Mouse (Mus musculus) embryonic facial prominence, embryonic 10.5 days (tissue): ENCODE results near the gene Il16. TPM values are rescaled to one million over a fixed set of nuclear protein-coding genes. Genes with fewer than 3 reads are reported as not detected.

ENCODE experiments used
- DNase-seq: peaks from one replicate; pipeline ENCODE4 v3.0.0-alpha.2; 2017; ENCODE audit warnings: low spot score
- H3K27ac ChIP-seq: fragments of 300-500 bp; sonication (generic); replicated peaks from 2 replicates; pipeline ENCODE4 v1.5.1; 2016; ENCODE audit warnings: mild to moderate bottlenecking
- H3K27me3 ChIP-seq: fragments of 300-500 bp; sonication (generic); replicated peaks from 2 replicates; pipeline ENCODE4 v1.6.1; 2016; ENCODE audit warnings: low read depth, mild to moderate bottlenecking; ENCODE audit not compliant: poor library complexity, severe bottlenecking
- H3K36me3 ChIP-seq: fragments of 300-500 bp; sonication (generic); replicated peaks from 2 replicates; pipeline ENCODE4 v1.6.1; 2016; ENCODE audit warnings: mild to moderate bottlenecking, moderate library complexity
- H3K4me1 ChIP-seq: fragments of 300-500 bp; sonication (generic); 2 replicates; pipeline ENCODE4 v1.6.1; 2016
- H3K4me3 ChIP-seq: fragments of 300-500 bp; sonication (generic); 2 replicates; pipeline ENCODE4 v1.5.1; 2016; ENCODE audit warnings: mild to moderate bottlenecking, moderate library complexity
- H3K9me3 ChIP-seq: fragments of 300-500 bp; sonication (generic); 2 replicates; pipeline ENCODE4 v1.6.1; 2016; ENCODE audit warnings: mild to moderate bottlenecking
- WGBS: fragments of 180-500 bp; shearing (Covaris S2); methylation state at CpG from one replicate; pipeline ENCODE4 v1.1.7; 2016; 5-methylcytosine and 5-hydroxymethylcytosine counted together
- polyA plus RNA-seq: library from polyadenylated mRNA; unstranded; fragments of >200 nt; fragmentation: Nextera tagmentation; extraction: Ambion mirVana; gene quantifications from 2 replicates; pipeline ENCODE4 v1.2.1, GENCODE M21; 2016

Gene Il16
- polyA plus RNA-seq, 1 experiment from 2014 or later, result 1.9 TPM

- H3K36me3 ChIP-seq, result no peaks in the 10 kb centered on the region
- H3K4me1 ChIP-seq, result peaks cover 29% of the 10 kb centered on the region
- H3K27me3 ChIP-seq, result no peaks in the 10 kb centered on the region
- no peak overlapping the region for H3K27ac ChIP-seq
- WGBS, result 94% methylated on average over 3 of the region's 3 CpGs
- H3K4me3 ChIP-seq, result no peak overlapping the region
- no peak for DNase-seq
- H3K9me3 ChIP-seq, result no peaks in the 10 kb centered on the region
Measured at GRCm38 (mm10) chr7:83734246-83734645, 11.3 kb downstream of the Il16 start.

- H3K36me3 ChIP-seq, result no peaks in the 10 kb centered on the region
- H3K27me3 ChIP-seq, result no peaks in the 10 kb centered on the region
- H3K4me3 ChIP-seq, result no peak overlapping the region
- DNase-seq, result no peak
- WGBS, result 92% methylated on average over 3 of the region's 3 CpGs
- H3K27ac ChIP-seq, result no peak overlapping the region
- H3K4me1 ChIP-seq, result peaks cover 15% of the 10 kb centered on the region
- no peaks in the 10 kb centered on the region for H3K9me3 ChIP-seq
Measured at GRCm38 (mm10) chr7:83732781-83733180, 12.7 kb downstream of the Il16 start.

- Histone ChIP-seq H3K27me3 (no peaks in the 10 kb centered on the region), H3K4me3 (no peak overlapping the region), H3K36me3 (no peaks in the 10 kb centered on the region), H3K4me1 (peaks cover 11% of the 10 kb centered on the region; the same call in 1 of the 2 replicates), H3K27ac (no peak overlapping the region), H3K9me3 (no peaks in the 10 kb centered on the region)
- 78% methylated on average over 15 of the region's 15 CpGs for WGBS
- no peak for DNase-seq
Measured at GRCm38 (mm10) chr7:83731961-83732666, 13.4 kb downstream of the Il16 start.

GRCm38 (mm10) chr7:83731297-83731696 lies 14.2 kb downstream of the Il16 start:
- H3K27me3 ChIP-seq, result no peaks in the 10 kb centered on the region
- 83% methylated on average over 6 of the region's 6 CpGs for WGBS
- no peaks in the 10 kb centered on the region for H3K9me3 ChIP-seq
- peaks cover 15% of the 10 kb centered on the region for H3K4me1 ChIP-seq
- no peak overlapping the region for H3K4me3 ChIP-seq
- DNase-seq, result no peak
- no peaks in the 10 kb centered on the region for H3K36me3 ChIP-seq
- no peak overlapping the region for H3K27ac ChIP-seq

- H3K36me3 ChIP-seq, result no peaks in the 10 kb centered on the region
- H3K27me3 ChIP-seq, result no peaks in the 10 kb centered on the region
- peaks cover 24% of the 10 kb centered on the region for H3K4me1 ChIP-seq
- DNase-seq, result no peak
- H3K27ac ChIP-seq, result no peak overlapping the region; the same call in 1 of the 2 replicates
- 68% methylated on average over 5 of the region's 5 CpGs for WGBS
- H3K9me3 ChIP-seq, result no peaks in the 10 kb centered on the region
- no peak overlapping the region for H3K4me3 ChIP-seq
Measured at GRCm38 (mm10) chr7:83726936-83727632, 18.4 kb downstream of the Il16 start.

- Histone ChIP-seq H3K9me3 (no peaks in the 10 kb centered on the region), H3K36me3 (no peaks in the 10 kb centered on the region), H3K27me3 (no peaks in the 10 kb centered on the region), H3K4me3 (no peak overlapping the region), H3K4me1 (peaks cover 24% of the 10 kb centered on the region), H3K27ac (no peak overlapping the region; the same call in 1 of the 2 replicates)
- DNase-seq, result no peak
Measured at GRCm38 (mm10) chr7:83725801-83726200, 19.7 kb downstream of the Il16 start.

GRCm38 (mm10) chr7:83724541-83724940 lies 21.0 kb downstream of the Il16 start:
- Histone ChIP-seq H3K27me3 (no peaks in the 10 kb centered on the region), H3K4me3 (no peak overlapping the region), H3K4me1 (peaks cover 24% of the 10 kb centered on the region), H3K36me3 (no peaks in the 10 kb centered on the region), H3K27ac (no peak overlapping the region), H3K9me3 (no peaks in the 10 kb centered on the region)
- WGBS, result 41% methylated on average over 2 of the region's 2 CpGs
- no peak for DNase-seq

GRCm38 (mm10) chr7:83723954-83724353 lies 21.6 kb downstream of the Il16 start:
- Histone ChIP-seq H3K4me3 (no peak overlapping the region), H3K9me3 (no peaks in the 10 kb centered on the region), H3K36me3 (no peaks in the 10 kb centered on the region), H3K27ac (no peak overlapping the region), H3K27me3 (no peaks in the 10 kb centered on the region), H3K4me1 (peaks cover 24% of the 10 kb centered on the region)
- no peak for DNase-seq

GRCm38 (mm10) chr7:83723221-83723620 lies 22.3 kb downstream of the Il16 start:
- H3K27me3 ChIP-seq, result no peaks in the 10 kb centered on the region
- WGBS, result 91% methylated on average over 8 of the region's 8 CpGs
- DNase-seq, result no peak
- H3K36me3 ChIP-seq, result no peaks in the 10 kb centered on the region
- no peaks in the 10 kb centered on the region for H3K9me3 ChIP-seq
- no peak overlapping the region for H3K27ac ChIP-seq
- peaks cover 24% of the 10 kb centered on the region for H3K4me1 ChIP-seq
- no peak overlapping the region for H3K4me3 ChIP-seq

GRCm38 (mm10) chr7:83722485-83722884 lies 23.0 kb downstream of the Il16 start:
- DNase-seq, result peak; percentile 6
- Histone ChIP-seq H3K4me1 (peaks cover 26% of the 10 kb centered on the region), H3K36me3 (no peaks in the 10 kb centered on the region), H3K27ac (no peak overlapping the region), H3K4me3 (no peak overlapping the region), H3K9me3 (no peaks in the 10 kb centered on the region), H3K27me3 (no peaks in the 10 kb centered on the region)
- WGBS, result 90% methylated on average over 14 of the region's 14 CpGs

GRCm38 (mm10) chr7:83720231-83720630 lies 25.3 kb downstream of the Il16 start:
- H3K27ac ChIP-seq, result no peak overlapping the region
- peaks cover 14% of the 10 kb centered on the region for H3K4me1 ChIP-seq
- no peak overlapping the region for H3K4me3 ChIP-seq
- H3K9me3 ChIP-seq, result no peaks in the 10 kb centered on the region
- DNase-seq, result peak; percentile 6
- WGBS, result 82% methylated on average over 8 of the region's 8 CpGs
- H3K27me3 ChIP-seq, result no peaks in the 10 kb centered on the region
- H3K36me3 ChIP-seq, result no peaks in the 10 kb centered on the region

GRCm38 (mm10) chr7:83717021-83717725 lies 28.4 kb downstream of the Il16 start:
- peaks cover 4% of the 10 kb centered on the region; the same call in 1 of the 2 replicates for H3K9me3 ChIP-seq
- no peaks in the 10 kb centered on the region for H3K27me3 ChIP-seq
- H3K4me3 ChIP-seq, result no peak overlapping the region
- WGBS, result 71% methylated on average over 5 of the region's 5 CpGs
- peak; percentile 8 for DNase-seq
- no peak overlapping the region for H3K27ac ChIP-seq
- peaks cover 6% of the 10 kb centered on the region for H3K4me1 ChIP-seq
- no peaks in the 10 kb centered on the region for H3K36me3 ChIP-seq
